Mouse (Mus musculus): ENCODE results near the gene Tspan9.

DNA sequence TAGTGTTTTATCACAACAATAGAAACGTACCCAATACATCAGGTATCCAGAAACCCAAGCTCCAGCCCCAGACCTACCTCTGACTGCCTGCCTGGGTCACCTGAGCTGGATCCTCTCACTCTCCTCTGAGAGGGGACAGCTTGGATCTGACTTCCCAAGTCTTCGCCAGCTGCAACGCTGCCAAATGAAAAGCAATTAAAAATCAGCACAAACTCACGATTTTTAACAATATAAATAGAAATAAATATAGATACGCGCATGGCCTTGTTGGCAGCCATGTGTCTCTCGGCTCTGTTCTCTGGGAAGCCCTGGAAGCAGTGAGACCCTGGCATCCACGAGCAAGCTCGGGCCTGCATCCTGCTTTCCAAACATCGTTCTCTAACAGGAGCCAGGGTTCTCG lies 60.1 kb downstream of the Tspan9 start:
- no peak for TF ChIP-seq CTCF (IDR thresholded peaks at IDR 0.05; ENCODE audit: extremely low read depth, insufficient read depth, insufficient read length, insufficient replicate concordance)
- no peak for TF ChIP-seq POLR2A (IDR thresholded peaks at IDR 0.05; ENCODE audit: low read depth, low read length)
